Mouse (Mus musculus) neural tube, embryonic 14.5 days (tissue): ENCODE measurements around the gene Arhgap15. TPM values are rescaled to one million over a fixed set of nuclear protein-coding genes. Genes with fewer than 3 reads are reported as not detected.
A peak's percentile ranks its signal among the peaks of the same experiment; 100 is the strongest.

Experiments
- ATAC-seq: fragments of 200-750 bp; cut with Nextera tagmentation; 2 replicates; pipeline ENCODE4 v1.8.0; 2017; ENCODE audit warnings: low read depth, mild to moderate bottlenecking, moderate TSS enrichment, moderate library complexity
- H3K27ac ChIP-seq: fragments of 300-500 bp; sonication (generic); 2 replicates; pipeline ENCODE4 v1.5.1; 2014; ENCODE audit warnings: low read depth, mild to moderate bottlenecking, control low read depth, low read length, moderate library complexity, mixed read lengths
- H3K27me3 ChIP-seq: fragments of 300-500 bp; sonication (generic); 2 replicates; pipeline ENCODE4 v1.6.1; 2014; ENCODE audit warnings: low read length; ENCODE audit not compliant: control insufficient read depth, insufficient read depth
- H3K36me3 ChIP-seq: fragments of 300-500 bp; sonication (generic); 2 replicates; pipeline ENCODE4 v1.6.1; 2014; ENCODE audit warnings: low read length, mixed read lengths; ENCODE audit not compliant: control insufficient read depth, insufficient read depth
- H3K4me1 ChIP-seq: fragments of 300-500 bp; sonication (generic); 2 replicates; pipeline ENCODE4 v1.6.1; 2014; ENCODE audit warnings: low read length; ENCODE audit not compliant: control insufficient read depth, insufficient read depth
- H3K4me2 ChIP-seq: fragments of 300-500 bp; sonication (generic); 2 replicates; pipeline ENCODE4 v1.6.1; 2014; ENCODE audit warnings: mild to moderate bottlenecking, low read depth, low read length, control low read depth
- H3K4me3 ChIP-seq: fragments of 300-500 bp; sonication (generic); 2 replicates; pipeline ENCODE4 v1.5.1; 2014; ENCODE audit warnings: low read depth, low read length, control low read depth, mixed read lengths
- H3K9ac ChIP-seq: fragments of 300-500 bp; sonication (generic); replicated peaks from 2 replicates; pipeline ENCODE4 v1.6.1; 2014; ENCODE audit warnings: low read depth, mild to moderate bottlenecking, control low read depth, low read length, mixed read lengths
- H3K9me3 ChIP-seq: fragments of 300-500 bp; sonication (generic); 2 replicates; pipeline ENCODE4 v1.6.1; 2016; ENCODE audit warnings: low read length; ENCODE audit not compliant: control insufficient read depth
- WGBS: fragments of 180-500 bp; shearing (Covaris S2); extraction: QIAGEN DNeasy Blood & Tissue Kit; methylation state at CpG from one replicate; pipeline ENCODE4 v1.1.7; 2014; 5-methylcytosine and 5-hydroxymethylcytosine counted together
- polyA plus RNA-seq: library from polyadenylated mRNA; unstranded; fragments of >200 nt; fragmentation: Nextera tagmentation; extraction: Ambion mirVana; gene quantifications from 2 replicates; pipeline ENCODE4 v1.2.1, GENCODE M21; 2014

Gene Arhgap15
- polyA plus RNA-seq, 1 experiment from 2014 or later = 3.8 TPM

- H3K27ac ChIP-seq = no peak overlapping the region
- no peak overlapping the region for H3K4me2 ChIP-seq
- H3K4me3 ChIP-seq = no peak overlapping the region
- no peaks in the 10 kb centered on the region for H3K4me1 ChIP-seq
- no peaks in the 10 kb centered on the region for H3K9me3 ChIP-seq
- WGBS = 88% methylated on average over 4 of the region's 4 CpGs
- H3K9ac ChIP-seq = no peak overlapping the region
- H3K27me3 ChIP-seq = no peaks in the 10 kb centered on the region
- no peaks in the 10 kb centered on the region for H3K36me3 ChIP-seq
- no peak for ATAC-seq
Observed at GRCm38 (mm10) chr2:44098552-44098951, 349.9 kb downstream of the Arhgap15 start.

DNA sequence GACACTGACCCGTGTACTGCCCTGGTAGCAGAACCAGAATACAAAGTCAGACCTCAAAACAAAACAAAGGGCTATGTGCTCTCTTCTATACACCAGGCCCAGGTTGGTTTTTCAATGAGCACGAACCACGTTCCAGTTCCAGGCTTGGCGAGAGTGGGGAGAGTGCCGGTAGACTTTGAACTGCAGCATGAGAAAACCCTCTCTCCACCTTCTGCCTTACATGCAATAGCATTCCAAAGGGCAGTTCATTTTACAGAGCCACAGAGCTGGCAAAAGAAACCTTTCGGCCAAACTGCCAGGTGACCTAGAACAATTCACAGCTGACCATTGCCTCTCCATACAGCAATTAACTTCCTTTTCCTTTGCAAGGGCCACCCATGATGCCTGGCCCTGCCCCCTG, 353.7 kb downstream of the Arhgap15 start:
- 73% methylated on average over 6 of the region's 6 CpGs for WGBS
- Histone ChIP-seq H3K9ac (no peak overlapping the region), H3K36me3 (no peaks in the 10 kb centered on the region), H3K27ac (no peak overlapping the region), H3K4me3 (no peak overlapping the region), H3K4me2 (no peak overlapping the region), H3K4me1 (peaks cover 6% of the 10 kb centered on the region), H3K9me3 (no peaks in the 10 kb centered on the region), H3K27me3 (no peaks in the 10 kb centered on the region)
- ATAC-seq = no peak

- 83% methylated on average over 8 of the region's 8 CpGs for WGBS
- ATAC-seq = no peak
- Histone ChIP-seq H3K9me3 (no peaks in the 10 kb centered on the region), H3K27ac (no peak overlapping the region), H3K4me3 (no peak overlapping the region), H3K4me2 (no peak overlapping the region), H3K4me1 (peaks cover 6% of the 10 kb centered on the region), H3K36me3 (no peaks in the 10 kb centered on the region), H3K27me3 (no peaks in the 10 kb centered on the region), H3K9ac (no peak overlapping the region)
Observed at GRCm38 (mm10) chr2:44103321-44103720, 354.7 kb downstream of the Arhgap15 start.

GRCm38 (mm10) chr2:44103742-44104141, 355.1 kb downstream of the Arhgap15 start:
- H3K27me3 ChIP-seq = no peaks in the 10 kb centered on the region
- no peak for ATAC-seq
- H3K4me3 ChIP-seq = no peak overlapping the region
- H3K9ac ChIP-seq = no peak overlapping the region
- no peak overlapping the region for H3K4me2 ChIP-seq
- peaks cover 6% of the 10 kb centered on the region for H3K4me1 ChIP-seq
- 80% methylated on average over 5 of the region's 5 CpGs for WGBS
- H3K9me3 ChIP-seq = no peaks in the 10 kb centered on the region
- H3K27ac ChIP-seq = no peak overlapping the region
- no peaks in the 10 kb centered on the region for H3K36me3 ChIP-seq

DNA sequence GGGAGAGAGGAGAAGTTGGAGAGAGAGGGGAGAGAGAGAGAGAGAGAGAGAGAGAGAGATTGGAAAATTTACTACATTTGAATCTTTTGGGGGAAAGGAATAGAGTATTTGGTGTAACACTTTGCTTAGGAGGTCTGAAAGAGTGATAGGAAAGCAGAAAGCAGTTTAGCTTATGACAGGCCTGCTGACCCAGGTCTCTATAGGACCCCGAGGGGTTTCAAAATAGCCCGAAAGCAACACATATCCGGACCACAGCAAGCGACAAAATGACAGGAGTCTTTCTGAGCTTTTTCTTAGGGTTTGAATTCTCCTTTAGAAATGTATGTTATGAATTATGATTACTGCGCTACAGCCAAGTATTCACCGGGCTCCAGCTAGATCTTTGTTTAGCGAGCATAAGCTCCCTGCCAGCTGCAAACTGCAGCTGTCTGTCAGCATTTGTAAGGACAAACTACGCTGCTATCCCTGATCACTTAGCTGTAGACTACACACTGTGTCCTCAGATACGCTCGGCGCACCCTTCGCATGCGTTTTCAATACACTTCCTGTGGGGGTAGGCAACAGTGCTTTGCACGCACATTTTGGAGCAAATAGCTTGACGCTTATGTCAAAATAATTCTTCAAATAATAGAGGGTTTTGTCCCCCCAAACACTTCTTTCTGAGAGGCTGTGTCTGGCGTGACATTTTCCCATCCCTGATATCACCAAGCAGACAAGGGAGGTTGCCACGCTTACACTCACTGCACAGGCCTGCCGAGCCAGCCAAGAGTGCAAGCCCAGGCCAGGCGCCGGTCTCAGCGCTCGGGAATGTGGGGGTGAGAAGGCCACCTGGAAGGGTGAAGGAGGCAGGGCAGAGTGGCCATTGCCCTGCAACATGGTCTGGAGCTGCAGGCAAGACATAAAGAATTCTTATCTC, 355.9 kb downstream of the Arhgap15 start:
- no peaks in the 10 kb centered on the region for H3K27me3 ChIP-seq
- no peaks in the 10 kb centered on the region for H3K36me3 ChIP-seq
- H3K9me3 ChIP-seq = no peaks in the 10 kb centered on the region
- peaks cover 6% of the 10 kb centered on the region for H3K4me1 ChIP-seq
- WGBS = 46% methylated on average over 22 of the region's 22 CpGs
- no peak overlapping the region for H3K27ac ChIP-seq
- peak overlapping the region; percentile 8; the same call in 1 of the 2 replicates for H3K4me2 ChIP-seq
- H3K4me3 ChIP-seq = no peak overlapping the region
- ATAC-seq = peak; percentile 74
- no peak overlapping the region for H3K9ac ChIP-seq

DNA sequence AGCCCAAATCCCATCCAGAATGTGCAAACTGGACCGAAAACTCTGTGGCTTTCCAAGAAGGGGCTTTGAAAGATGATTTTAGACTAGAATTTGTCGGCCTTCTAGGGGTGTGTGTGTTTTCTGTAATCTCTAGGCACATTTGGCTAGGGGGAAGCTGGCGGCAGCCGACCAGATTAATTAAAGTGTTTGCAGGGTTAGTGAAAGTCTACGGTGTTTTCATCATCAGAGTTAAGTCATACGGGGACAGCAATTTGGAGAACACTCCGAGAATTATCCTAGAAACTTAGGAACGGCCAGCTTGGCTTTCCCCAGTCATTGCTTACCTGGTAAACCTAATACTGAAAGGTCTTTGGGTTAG, 356.6 kb downstream of the Arhgap15 start:
- H3K27ac ChIP-seq = no peak overlapping the region
- H3K9ac ChIP-seq = no peak overlapping the region
- H3K4me3 ChIP-seq = no peak overlapping the region
- H3K9me3 ChIP-seq = no peaks in the 10 kb centered on the region
- no peak for ATAC-seq
- 79% methylated on average over 8 of the region's 8 CpGs for WGBS
- no peaks in the 10 kb centered on the region for H3K36me3 ChIP-seq
- no peaks in the 10 kb centered on the region for H3K27me3 ChIP-seq
- peaks cover 6% of the 10 kb centered on the region for H3K4me1 ChIP-seq
- H3K4me2 ChIP-seq = no peak overlapping the region

DNA sequence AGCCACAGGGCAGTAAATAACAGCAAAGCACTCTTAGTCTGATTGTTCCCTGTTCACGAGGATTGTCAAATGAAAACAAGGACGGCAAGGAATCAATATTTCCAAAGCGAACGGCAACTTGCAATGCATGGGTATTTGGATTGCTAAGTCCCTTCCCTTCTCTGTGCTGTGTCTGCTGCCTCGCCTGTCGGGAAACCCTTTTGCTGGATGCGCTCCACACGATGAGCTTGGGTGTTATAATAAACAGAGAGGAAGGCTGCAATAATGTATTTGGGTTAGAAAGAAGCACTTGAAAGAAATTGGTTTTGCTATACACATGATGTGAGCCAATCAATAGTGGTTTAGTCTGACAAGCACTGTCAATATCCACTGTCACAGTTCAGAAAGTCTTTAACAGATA, 357.7 kb downstream of the Arhgap15 start:
- H3K9me3 ChIP-seq = no peaks in the 10 kb centered on the region
- no peaks in the 10 kb centered on the region for H3K36me3 ChIP-seq
- no peak overlapping the region for H3K4me3 ChIP-seq
- H3K27me3 ChIP-seq = no peaks in the 10 kb centered on the region
- no peak overlapping the region for H3K9ac ChIP-seq
- H3K27ac ChIP-seq = no peak overlapping the region
- WGBS = 71% methylated on average over 8 of the region's 8 CpGs
- no peak for ATAC-seq
- H3K4me2 ChIP-seq = no peak overlapping the region
- peaks cover 6% of the 10 kb centered on the region for H3K4me1 ChIP-seq

- no peaks in the 10 kb centered on the region for H3K9me3 ChIP-seq
- H3K4me2 ChIP-seq = no peak overlapping the region
- H3K36me3 ChIP-seq = no peaks in the 10 kb centered on the region
- ATAC-seq = no peak
- no peaks in the 10 kb centered on the region for H3K4me1 ChIP-seq
- H3K27me3 ChIP-seq = no peaks in the 10 kb centered on the region
- H3K9ac ChIP-seq = no peak overlapping the region
- H3K27ac ChIP-seq = no peak overlapping the region
- H3K4me3 ChIP-seq = no peak overlapping the region
- 87% methylated on average over 3 of the region's 3 CpGs for WGBS
Observed at GRCm38 (mm10) chr2:44111276-44111675, 362.7 kb downstream of the Arhgap15 start.

DNA sequence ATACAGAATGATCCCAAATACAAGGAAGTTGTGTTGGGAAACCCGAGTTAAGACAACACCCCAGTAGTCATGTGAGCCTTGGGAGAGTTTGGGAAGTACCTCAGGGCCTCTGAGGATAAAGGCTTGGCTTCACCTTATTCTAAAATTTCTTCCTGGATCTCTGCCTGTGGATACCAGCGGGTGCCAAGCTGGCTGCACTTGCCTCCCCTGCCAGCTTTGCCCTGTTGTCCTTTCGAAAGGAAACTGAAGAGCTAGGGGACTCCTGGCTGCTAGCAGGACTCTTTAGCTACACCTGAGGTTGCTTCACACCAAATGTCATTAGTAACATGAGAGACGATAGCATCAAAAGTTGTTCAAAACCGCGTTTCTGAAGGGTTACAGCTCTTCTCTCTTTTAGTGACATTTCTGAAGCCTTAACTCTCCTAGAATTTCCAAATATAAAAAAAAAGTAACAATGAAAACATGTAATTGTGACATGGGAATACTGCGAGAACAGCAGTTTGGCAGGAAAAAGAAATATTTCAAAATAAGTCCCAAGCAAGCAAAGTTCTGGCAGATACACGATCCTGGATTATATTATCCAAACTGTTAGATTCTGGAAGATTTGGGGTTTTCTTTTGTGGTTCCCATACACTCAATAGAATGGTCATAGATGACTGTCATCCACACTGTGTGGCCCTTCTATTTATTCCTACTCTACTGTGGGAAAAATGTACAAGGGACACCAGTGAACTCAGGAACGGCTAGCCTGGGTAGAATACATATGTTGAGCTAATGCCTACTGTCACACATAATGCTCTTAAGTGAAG, 364.6 kb downstream of the Arhgap15 start:
- ATAC-seq = no peak
- H3K36me3 ChIP-seq = no peaks in the 10 kb centered on the region
- no peaks in the 10 kb centered on the region for H3K27me3 ChIP-seq
- H3K9me3 ChIP-seq = no peaks in the 10 kb centered on the region
- H3K4me3 ChIP-seq = no peak overlapping the region
- H3K4me2 ChIP-seq = no peak overlapping the region
- no peaks in the 10 kb centered on the region for H3K4me1 ChIP-seq
- WGBS = 88% methylated on average over 9 of the region's 9 CpGs
- no peak overlapping the region for H3K27ac ChIP-seq
- no peak overlapping the region for H3K9ac ChIP-seq
